Mouse (Mus musculus): Measurements from ENCODE around the gene Gm4907. TPM values are rescaled to one million over a fixed set of nuclear protein-coding genes. Genes with fewer than 3 reads are reported as not detected.
"Not testable (repeated sequence)": the region's sequence is repeated elsewhere in the genome, so short reads cannot be mapped to it uniquely, and the experiment has no call there.

Gm4907 gene
- 0.22 TPM in 1 of 2 replicates, not detected in the other for polyA plus RNA-seq (2014; fragmentation: Nextera tagmentation; extraction: Ambion mirVana)

DNA sequence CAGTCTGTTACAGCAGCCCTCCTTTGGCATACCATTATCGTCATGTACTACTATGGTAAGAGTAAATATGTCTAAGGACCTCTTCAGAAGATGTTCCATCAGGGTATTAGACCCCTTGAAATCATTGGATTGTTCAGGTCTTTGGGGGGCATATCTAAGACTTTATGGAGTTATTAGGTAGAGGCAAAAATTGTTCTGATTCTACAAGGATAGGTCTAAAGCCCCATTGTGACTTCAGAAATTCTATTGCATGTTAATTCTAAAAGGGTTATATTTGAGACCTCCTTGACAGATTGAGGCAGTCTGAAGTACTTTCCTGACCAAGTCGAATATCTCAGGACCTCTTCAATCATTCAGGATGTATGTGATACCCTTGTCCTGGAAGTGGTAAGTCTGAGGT, at the start of gene Gm4907:
TSS of gene Gm4907 (plus strand) at position 301 of the 400 bp plus-strand sequence.
- H3K27me3 ChIP-seq (ENCODE audit: control insufficient read depth, insufficient read depth, low read length); H3K9ac ChIP-seq; H3K4me1 ChIP-seq (replicated peaks; ENCODE audit: control insufficient read depth, insufficient read depth, low read length); H3K4me3 ChIP-seq (replicated peaks; ENCODE audit: low read length); DNase-seq (ENCODE audit: low spot score); H3K4me2 ChIP-seq (replicated peaks); H3K9me3 ChIP-seq (ENCODE audit: control insufficient read depth, low read length); H3K36me3 ChIP-seq (replicated peaks; ENCODE audit: control insufficient read depth, insufficient read depth); ATAC-seq (ENCODE audit: low FRiP score); H3K27ac ChIP-seq: not testable (repeated sequence)
- WGBS: 67% methylated on average over 2 of the region's 2 CpGs

- not testable (repeated sequence) for H3K27me3 ChIP-seq (ENCODE audit: control insufficient read depth, insufficient read depth, low read length); DNase-seq (ENCODE audit: low spot score); H3K4me3 ChIP-seq (replicated peaks; ENCODE audit: low read length); H3K36me3 ChIP-seq (replicated peaks; ENCODE audit: control insufficient read depth, insufficient read depth); ATAC-seq (ENCODE audit: low FRiP score); H3K4me2 ChIP-seq (replicated peaks); H3K9me3 ChIP-seq (ENCODE audit: control insufficient read depth, low read length); H3K27ac ChIP-seq; H3K4me1 ChIP-seq (replicated peaks; ENCODE audit: control insufficient read depth, insufficient read depth, low read length); H3K9ac ChIP-seq
- 87% methylated on average over 11 of the region's 11 CpGs for WGBS
These were observed 48.6 kb upstream of the Gm4907 start for GRCm38 (mm10) chrX:23833784-23834183.

DNA sequence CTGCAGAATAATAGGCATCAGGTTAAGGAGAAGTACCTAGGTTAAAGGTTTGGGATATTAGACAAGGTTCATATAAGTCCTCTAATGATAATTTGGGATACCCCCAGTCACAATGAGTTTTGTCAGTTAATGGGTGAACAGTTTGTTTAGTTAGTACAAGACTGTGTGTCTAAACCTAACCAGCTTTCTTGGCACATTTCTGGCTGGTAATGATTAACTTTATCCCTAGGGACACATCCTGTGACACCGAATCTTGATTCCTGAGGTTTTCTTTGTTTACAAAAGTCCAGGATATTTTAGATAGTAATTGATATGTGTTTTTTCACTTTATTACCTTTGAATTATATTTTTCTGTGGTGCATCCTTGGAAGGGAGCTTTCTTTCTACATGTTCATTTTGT, 41.4 kb upstream of the Gm4907 start:
- no peak overlapping the region for H3K27ac ChIP-seq
- H3K36me3 ChIP-seq (replicated peaks; ENCODE audit: control insufficient read depth, insufficient read depth): no peaks in the 10 kb centered on the region
- DNase-seq (ENCODE audit: low spot score) (no peak), ATAC-seq (ENCODE audit: low FRiP score) (no peak)
- no peaks in the 10 kb centered on the region for H3K4me1 ChIP-seq (replicated peaks; ENCODE audit: control insufficient read depth, insufficient read depth, low read length)
- no peak overlapping the region for H3K4me3 ChIP-seq (replicated peaks; ENCODE audit: low read length)
- no peak overlapping the region for H3K9ac ChIP-seq
- H3K27me3 ChIP-seq (ENCODE audit: control insufficient read depth, insufficient read depth, low read length): no peaks in the 10 kb centered on the region
- WGBS: 90% methylated on average over 1 of the region's 1 CpGs
- no peak overlapping the region for H3K4me2 ChIP-seq (replicated peaks)
- H3K9me3 ChIP-seq (ENCODE audit: control insufficient read depth, low read length): no peaks in the 10 kb centered on the region

DNA sequence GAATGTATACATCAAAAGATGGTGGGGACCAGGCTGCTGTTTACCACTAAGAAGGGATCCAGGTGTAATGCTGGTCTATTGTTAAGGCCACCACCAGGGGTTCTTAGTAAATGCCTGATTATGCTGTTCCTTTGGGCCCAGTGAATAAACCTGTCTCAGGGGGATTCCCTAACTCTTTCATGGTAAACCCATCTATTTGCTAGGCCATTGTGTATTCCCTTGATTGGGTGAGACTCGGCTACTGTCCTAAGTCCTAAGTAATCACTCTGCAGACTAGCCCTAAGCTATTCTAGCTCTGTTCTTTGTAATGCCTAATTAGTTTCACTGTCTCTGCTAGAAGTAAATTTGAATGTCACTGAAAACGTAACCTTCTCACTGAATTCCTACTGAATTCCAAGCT, 71.8 kb downstream of the Gm4907 start:
- WGBS: 58% methylated on average over 2 of the region's 2 CpGs
- H3K4me3 ChIP-seq (replicated peaks; ENCODE audit: low read length): no peak overlapping the region
- no peak overlapping the region for H3K4me2 ChIP-seq (replicated peaks)
- H3K27me3 ChIP-seq (ENCODE audit: control insufficient read depth, insufficient read depth, low read length): no peaks in the 10 kb centered on the region
- 0 out of 2 replicates have a peak, but pooled peaks cover 7% of the 10 kb centered on the region for H3K9me3 ChIP-seq (ENCODE audit: control insufficient read depth, low read length)
- H3K9ac ChIP-seq: no peak overlapping the region
- no peak for DNase-seq (ENCODE audit: low spot score)
- ATAC-seq (ENCODE audit: low FRiP score): no peak
- H3K27ac ChIP-seq: no peak overlapping the region
- no peaks in the 10 kb centered on the region for H3K36me3 ChIP-seq (replicated peaks; ENCODE audit: control insufficient read depth, insufficient read depth)
- H3K4me1 ChIP-seq (replicated peaks; ENCODE audit: control insufficient read depth, insufficient read depth, low read length): no peaks in the 10 kb centered on the region

Other genes with a start within 250 kb of the Gm4907 start
- 18.6 and 19.8 TPM in 2 replicates for gene Wdr44, start 189.5 kb upstream of the Gm4907 start, polyA plus RNA-seq (2014; fragmentation: Nextera tagmentation; extraction: Ambion mirVana)
- gene Gm4985, start 76.4 kb downstream of the Gm4907 start, polyA plus RNA-seq (2014; fragmentation: Nextera tagmentation; extraction: Ambion mirVana): not detected in 2 replicates

Data from hindbrain, embryonic 14.5 days (tissue).